Mouse (Mus musculus) left cerebral cortex, adult 18-20 months (tissue): ENCODE data around the gene Vmn1r223. TPM values are rescaled to one million over a fixed set of nuclear protein-coding genes. Genes with fewer than 3 reads are reported as not detected.

Experiments used
- total RNA-seq, 2 experiments: library from RNA; stranded (reverse); gene quantifications; 2 replicates each; pipeline ENCODE4 v1.2.3; 2021

The Vmn1r223 gene
- total RNA-seq, 2 experiments from 2014 or later, result not detected

Other genes with a start within 250 kb of the Vmn1r223 start
- not detected for gene Vmn1r213, start 239.5 kb upstream of the Vmn1r223 start, total RNA-seq
- not detected for gene Vmn1r214, start 216.7 kb upstream of the Vmn1r223 start, total RNA-seq
- not detected for gene Vmn1r215, start 179.1 kb upstream of the Vmn1r223 start, total RNA-seq
- not detected for gene Vmn1r217, start 128.9 kb upstream of the Vmn1r223 start, total RNA-seq
- not detected for gene Vmn1r218, start 114.0 kb upstream of the Vmn1r223 start, total RNA-seq
- not detected for gene Vmn1r219, start 87.8 kb upstream of the Vmn1r223 start, total RNA-seq
- not detected for gene Vmn1r220, start 59.2 kb upstream of the Vmn1r223 start, total RNA-seq
- gene Vmn1r221, start 33.0 kb upstream of the Vmn1r223 start, total RNA-seq, result not detected
- gene Vmn1r222, start 11.2 kb upstream of the Vmn1r223 start, total RNA-seq, result not detected
- 10 to 100 TPM; 29.5 to 31.7 TPM for gene Zfp322a, start 122.1 kb downstream of the Vmn1r223 start, total RNA-seq
- gene Abt1, start 176.7 kb downstream of the Vmn1r223 start, total RNA-seq, result 1 to 10 TPM; 9.0 to 9.5 TPM
- gene Btn1a1, start 218.8 kb downstream of the Vmn1r223 start, total RNA-seq, result not detected
- 1 to 10 TPM; 1.3 to 1.9 TPM for gene Btn2a2, start 241.7 kb downstream of the Vmn1r223 start, total RNA-seq